Mouse (Mus musculus): ENCODE data around the gene Klhdc10. TPM values are rescaled to one million over a fixed set of nuclear protein-coding genes. Genes with fewer than 3 reads are reported as not detected.

Gene Klhdc10
- polyA plus RNA-seq, 1 experiment from 2014 or later, result 14.8 TPM

GRCm38 (mm10) chr6:30469370-30469769 lies 67.7 kb downstream of the Klhdc10 start:
- Histone ChIP-seq H3K9me3 (replicated peaks) (no peaks in the 10 kb centered on the region), H3K36me3 (no peaks in the 10 kb centered on the region), H3K4me3 (no peak overlapping the region), H3K4me1 (replicated peaks) (peaks cover 5% of the 10 kb centered on the region; the same call in 1 of the 2 replicates), H3K9ac (no peak overlapping the region), H3K27me3 (no peaks in the 10 kb centered on the region), H3K4me2 (no peak overlapping the region), H3K27ac (no peak overlapping the region)
- ATAC-seq (replicated peaks; ENCODE audit: insufficient number of reproducible peaks, insufficient read depth, low FRiP score, low read depth), result no peak
- 83% methylated on average over 12 of the region's 12 CpGs for WGBS

DNA sequence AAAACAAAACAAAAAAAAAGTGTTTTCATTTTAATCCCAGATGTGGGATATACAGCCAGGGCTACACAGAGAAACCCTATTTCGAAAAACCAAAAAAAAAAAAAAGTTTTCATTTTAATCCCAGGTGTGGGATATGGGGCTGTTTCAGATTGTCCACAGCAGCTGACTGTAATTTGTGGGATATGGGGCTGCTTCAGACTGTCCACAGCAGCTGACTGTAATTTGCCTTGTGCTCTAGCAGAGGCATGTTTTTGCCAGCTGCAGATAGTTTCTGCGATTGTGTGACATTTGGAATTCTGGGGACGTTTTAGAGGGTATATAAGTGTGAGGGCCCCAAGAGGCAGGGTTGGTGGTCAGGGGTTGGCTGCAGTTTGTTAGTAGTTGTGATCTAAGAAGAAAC lies 70.0 kb downstream of the Klhdc10 start:
- H3K36me3 ChIP-seq, result no peaks in the 10 kb centered on the region
- H3K9ac ChIP-seq, result no peak overlapping the region
- WGBS, result 69% methylated on average over 3 of the region's 3 CpGs
- H3K4me3 ChIP-seq, result no peak overlapping the region
- no peaks in the 10 kb centered on the region for H3K9me3 ChIP-seq (replicated peaks)
- no peak overlapping the region for H3K27ac ChIP-seq
- H3K27me3 ChIP-seq, result no peaks in the 10 kb centered on the region
- no peak for ATAC-seq (replicated peaks; ENCODE audit: insufficient number of reproducible peaks, insufficient read depth, low FRiP score, low read depth)
- no peak overlapping the region for H3K4me2 ChIP-seq
- peaks cover 5% of the 10 kb centered on the region; the same call in 1 of the 2 replicates for H3K4me1 ChIP-seq (replicated peaks)

- H3K27me3 ChIP-seq, result no peaks in the 10 kb centered on the region
- H3K36me3 ChIP-seq, result peaks cover 28% of the 10 kb centered on the region
- ATAC-seq (replicated peaks; ENCODE audit: insufficient number of reproducible peaks, insufficient read depth, low FRiP score, low read depth), result no peak
- H3K9ac ChIP-seq, result no peak overlapping the region
- H3K4me2 ChIP-seq, result no peak overlapping the region
- 50% methylated on average over 10 of the region's 10 CpGs for WGBS
- no peaks in the 10 kb centered on the region for H3K4me1 ChIP-seq (replicated peaks)
- no peaks in the 10 kb centered on the region for H3K9me3 ChIP-seq (replicated peaks)
- H3K4me3 ChIP-seq, result no peak overlapping the region
- H3K27ac ChIP-seq, result 0 out of 2 replicates have a peak overlapping the region, but pooled peaks have one; percentile 31
These were observed 74.5 kb downstream of the Klhdc10 start for GRCm38 (mm10) chr6:30476025-30476765.

- Histone ChIP-seq H3K36me3 (peaks cover 36% of the 10 kb centered on the region), H3K9ac (no peak overlapping the region), H3K4me3 (no peak overlapping the region), H3K9me3 (replicated peaks) (no peaks in the 10 kb centered on the region), H3K4me2 (no peak overlapping the region), H3K27ac (no peak overlapping the region), H3K4me1 (replicated peaks) (no peaks in the 10 kb centered on the region), H3K27me3 (no peaks in the 10 kb centered on the region)
- WGBS, result 79% methylated on average over 8 of the region's 8 CpGs
- ATAC-seq (replicated peaks; ENCODE audit: insufficient number of reproducible peaks, insufficient read depth, low FRiP score, low read depth), result no peak
These were observed 75.6 kb downstream of the Klhdc10 start for GRCm38 (mm10) chr6:30477210-30477714.

GRCm38 (mm10) chr6:30477784-30478183 lies 76.1 kb downstream of the Klhdc10 start:
- peaks cover 41% of the 10 kb centered on the region for H3K36me3 ChIP-seq
- H3K9me3 ChIP-seq (replicated peaks), result no peaks in the 10 kb centered on the region
- no peak overlapping the region for H3K27ac ChIP-seq
- no peak overlapping the region for H3K4me3 ChIP-seq
- no peak overlapping the region for H3K4me2 ChIP-seq
- WGBS, result 86% methylated on average over 6 of the region's 6 CpGs
- H3K9ac ChIP-seq, result no peak overlapping the region
- no peaks in the 10 kb centered on the region for H3K27me3 ChIP-seq
- H3K4me1 ChIP-seq (replicated peaks), result no peaks in the 10 kb centered on the region
- ATAC-seq (replicated peaks; ENCODE audit: insufficient number of reproducible peaks, insufficient read depth, low FRiP score, low read depth), result no peak

GRCm38 (mm10) chr6:30479418-30479817 lies 77.8 kb downstream of the Klhdc10 start:
- Histone ChIP-seq H3K9ac (no peak overlapping the region), H3K9me3 (replicated peaks) (no peaks in the 10 kb centered on the region), H3K27ac (no peak overlapping the region), H3K4me1 (replicated peaks) (no peaks in the 10 kb centered on the region), H3K4me3 (no peak overlapping the region), H3K36me3 (peaks cover 56% of the 10 kb centered on the region), H3K4me2 (no peak overlapping the region), H3K27me3 (no peaks in the 10 kb centered on the region)
- ATAC-seq (replicated peaks; ENCODE audit: insufficient number of reproducible peaks, insufficient read depth, low FRiP score, low read depth), result no peak
- WGBS, result 72% methylated on average over 3 of the region's 3 CpGs

- Histone ChIP-seq H3K4me1 (replicated peaks) (no peaks in the 10 kb centered on the region), H3K4me3 (no peak overlapping the region), H3K9me3 (replicated peaks) (no peaks in the 10 kb centered on the region), H3K9ac (no peak overlapping the region), H3K27me3 (no peaks in the 10 kb centered on the region), H3K36me3 (peaks cover 84% of the 10 kb centered on the region), H3K4me2 (no peak overlapping the region), H3K27ac (no peak overlapping the region)
- 92% methylated on average over 2 of the region's 2 CpGs for WGBS
- no peak for ATAC-seq (replicated peaks; ENCODE audit: insufficient number of reproducible peaks, insufficient read depth, low FRiP score, low read depth)
These were observed 81.2 kb downstream of the Klhdc10 start for GRCm38 (mm10) chr6:30482908-30483307.

GRCm38 (mm10) chr6:30486504-30486903 lies 84.8 kb downstream of the Klhdc10 start:
- H3K9me3 ChIP-seq (replicated peaks), result no peaks in the 10 kb centered on the region
- ATAC-seq (replicated peaks; ENCODE audit: insufficient number of reproducible peaks, insufficient read depth, low FRiP score, low read depth), result no peak

DNA sequence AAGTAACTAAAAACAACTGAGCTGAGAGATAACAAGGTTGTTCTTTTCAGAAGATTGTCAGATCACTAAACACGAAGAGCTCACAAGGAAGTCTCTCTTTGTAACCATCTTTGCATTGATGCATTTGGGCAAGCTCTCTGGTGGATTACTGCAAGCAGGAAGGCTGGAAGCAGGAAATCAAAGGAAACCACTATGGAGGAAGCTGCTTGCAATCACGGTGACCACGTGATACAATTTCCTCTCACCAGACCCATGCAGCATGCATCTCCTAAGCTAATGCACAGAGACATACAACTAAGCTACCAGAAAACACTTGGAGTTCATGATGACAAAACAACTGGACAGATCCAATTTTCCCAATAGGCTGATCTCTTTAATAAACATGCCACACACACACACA lies 97.4 kb downstream of the Klhdc10 start:
- no peaks in the 10 kb centered on the region for H3K27me3 ChIP-seq
- no peak overlapping the region for H3K9ac ChIP-seq
- no peak overlapping the region for H3K4me2 ChIP-seq
- no peak for ATAC-seq (replicated peaks; ENCODE audit: insufficient number of reproducible peaks, insufficient read depth, low FRiP score, low read depth)
- no peak overlapping the region for H3K27ac ChIP-seq
- no peak overlapping the region for H3K4me3 ChIP-seq
- peaks cover 53% of the 10 kb centered on the region for H3K36me3 ChIP-seq
- 66% methylated on average over 3 of the region's 3 CpGs for WGBS
- no peaks in the 10 kb centered on the region for H3K9me3 ChIP-seq (replicated peaks)
- H3K4me1 ChIP-seq (replicated peaks), result 0 out of 2 replicates have a peak, but pooled peaks cover 4% of the 10 kb centered on the region

More at GRCm38 (mm10) chr6:30486504-30486903, 84.8 kb downstream of the Klhdc10 start:
- H3K27me3 ChIP-seq, result no peaks in the 10 kb centered on the region
- H3K4me1 ChIP-seq (replicated peaks), result no peaks in the 10 kb centered on the region
- no peak overlapping the region for H3K4me3 ChIP-seq
- H3K9ac ChIP-seq, result no peak overlapping the region
- peaks cover 89% of the 10 kb centered on the region for H3K36me3 ChIP-seq
- no peak overlapping the region for H3K4me2 ChIP-seq
- WGBS, result 83% methylated on average over 6 of the region's 6 CpGs
- H3K27ac ChIP-seq, result no peak overlapping the region

Other genes with a start within 250 kb of the Klhdc10 start
- gene Ube2h, start 97.3 kb upstream of the Klhdc10 start, polyA plus RNA-seq (2015; fragmentation: Nextera tagmentation; extraction: Ambion mirVana), result 40.9 and 46.3 TPM in 2 replicates
- gene Zc3hc1, start 10.8 kb upstream of the Klhdc10 start, polyA plus RNA-seq (2015; fragmentation: Nextera tagmentation; extraction: Ambion mirVana), result 36.1 and 42.4 TPM in 2 replicates
- gene Tmem209, start 107.9 kb downstream of the Klhdc10 start, polyA plus RNA-seq (2015; fragmentation: Nextera tagmentation; extraction: Ambion mirVana), result 19.8 and 26.5 TPM in 2 replicates
- gene Ssmem1, start 108.0 kb downstream of the Klhdc10 start, polyA plus RNA-seq (2015; fragmentation: Nextera tagmentation; extraction: Ambion mirVana), result 0.14 TPM in 1 of 2 replicates, not detected in the other
- gene Cpa2, start 139.7 kb downstream of the Klhdc10 start, polyA plus RNA-seq (2015; fragmentation: Nextera tagmentation; extraction: Ambion mirVana), result 2.1 and 3.9 TPM in 2 replicates
- 1.6 and 2.4 TPM in 2 replicates for gene Cpa4, start 166.5 kb downstream of the Klhdc10 start, polyA plus RNA-seq (2015; fragmentation: Nextera tagmentation; extraction: Ambion mirVana)
- gene Cpa5, start 209.1 kb downstream of the Klhdc10 start, polyA plus RNA-seq (2015; fragmentation: Nextera tagmentation; extraction: Ambion mirVana), result 0.32 and 0.58 TPM in 2 replicates
- gene Cpa1, start 237.3 kb downstream of the Klhdc10 start, polyA plus RNA-seq (2015; fragmentation: Nextera tagmentation; extraction: Ambion mirVana), result 3.2 and 5.0 TPM in 2 replicates